Mouse (Mus musculus): Measurements from ENCODE around the gene Phlda1.

Gene Phlda1

DNA sequence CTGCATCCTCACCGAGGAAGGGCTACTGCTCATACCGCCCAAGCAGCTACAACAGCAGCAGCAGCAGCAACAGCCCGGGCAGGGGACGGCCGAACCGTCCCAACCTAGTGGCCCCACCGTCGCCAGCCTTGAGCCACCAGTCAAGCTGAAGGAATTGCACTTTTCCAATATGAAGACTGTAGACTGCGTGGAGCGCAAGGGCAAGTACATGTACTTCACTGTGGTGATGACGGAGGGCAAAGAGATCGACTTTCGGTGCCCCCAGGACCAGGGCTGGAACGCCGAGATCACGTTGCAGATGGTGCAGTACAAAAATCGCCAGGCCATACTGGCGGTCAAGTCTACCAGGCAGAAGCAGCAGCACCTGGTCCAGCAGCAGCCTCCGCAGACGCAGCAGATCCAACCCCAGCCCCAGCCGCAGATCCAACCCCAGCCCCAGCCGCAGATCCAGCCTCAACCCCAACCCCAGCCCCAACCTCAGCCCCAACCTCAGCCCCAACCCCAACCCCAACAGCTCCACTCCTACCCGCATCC, 907 bp downstream of the Phlda1 start:
- DNase-seq, result peak; percentile 28

DNA sequence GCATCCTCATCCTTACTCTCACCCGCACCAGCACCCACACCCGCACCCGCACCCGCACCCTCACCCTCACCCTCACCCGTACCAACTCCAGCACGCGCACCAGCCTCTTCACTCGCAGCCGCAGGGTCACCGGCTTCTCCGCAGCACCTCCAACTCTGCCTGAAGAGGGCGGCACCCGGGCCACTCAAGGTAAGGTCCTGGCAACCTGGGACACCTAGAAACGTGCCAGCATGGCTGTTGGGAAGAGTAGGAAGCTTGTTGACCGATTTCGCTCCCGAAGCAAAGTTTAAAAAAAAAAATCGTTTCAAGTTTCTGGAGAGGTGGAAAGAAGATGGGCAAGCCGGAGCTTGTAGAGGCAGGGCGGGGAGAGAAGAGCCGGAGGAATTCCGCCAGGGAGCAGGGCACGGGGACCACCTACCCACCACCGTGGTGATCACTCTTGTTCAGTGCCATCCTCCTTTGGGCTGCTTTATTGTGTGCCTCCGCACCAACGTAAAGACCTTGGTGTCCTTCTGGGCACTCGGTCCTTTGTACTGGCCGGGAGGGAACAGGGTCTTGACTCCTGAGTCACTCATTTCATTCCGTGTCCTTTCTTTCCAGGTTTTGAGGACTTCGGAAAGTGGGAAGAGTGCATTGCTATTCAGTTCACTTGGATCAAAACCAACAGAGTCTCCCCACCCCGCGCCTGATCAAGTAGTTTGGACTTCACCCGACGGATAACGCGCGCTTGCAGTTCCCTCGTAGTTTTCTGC, 1.6 kb downstream of the Phlda1 start:
- DNase-seq, result peak; percentile 85

DNA sequence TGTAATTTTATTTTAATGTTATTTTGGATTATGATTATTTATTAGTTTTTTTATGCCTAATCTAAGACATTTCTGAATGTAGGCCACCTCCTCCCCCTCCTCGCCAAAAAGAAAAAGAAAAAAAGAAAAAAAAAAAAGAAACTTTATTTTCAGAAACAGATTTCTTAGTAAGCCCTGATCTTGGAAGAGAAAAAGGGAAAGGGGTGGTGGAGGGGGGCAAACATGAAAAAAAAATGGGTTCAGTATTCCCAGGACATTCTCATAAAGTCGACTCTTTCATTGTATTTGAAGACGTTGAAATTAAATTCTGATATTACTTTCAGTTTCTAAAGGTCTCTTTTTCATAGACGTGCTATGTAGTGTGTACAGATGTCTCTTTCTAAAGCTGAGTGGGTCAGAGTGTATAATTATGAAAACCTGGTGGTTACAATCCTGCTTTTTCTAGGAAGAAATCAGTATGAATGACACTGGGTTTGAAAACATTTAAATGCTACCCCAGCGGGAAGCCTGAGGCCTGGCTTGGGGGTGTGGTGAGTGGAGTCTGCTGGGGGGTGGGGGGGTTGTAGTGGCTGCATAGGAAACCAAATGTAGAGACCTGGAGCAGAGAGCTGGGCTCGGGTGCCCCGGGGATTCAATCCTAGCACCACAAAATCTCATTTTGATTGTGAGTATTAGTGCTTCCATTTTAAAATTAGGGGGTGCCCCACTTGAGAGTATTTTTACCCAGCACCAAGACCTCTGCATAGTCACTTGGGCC, 2.4 kb downstream of the Phlda1 start:
- DNase-seq, result no peak

DNA sequence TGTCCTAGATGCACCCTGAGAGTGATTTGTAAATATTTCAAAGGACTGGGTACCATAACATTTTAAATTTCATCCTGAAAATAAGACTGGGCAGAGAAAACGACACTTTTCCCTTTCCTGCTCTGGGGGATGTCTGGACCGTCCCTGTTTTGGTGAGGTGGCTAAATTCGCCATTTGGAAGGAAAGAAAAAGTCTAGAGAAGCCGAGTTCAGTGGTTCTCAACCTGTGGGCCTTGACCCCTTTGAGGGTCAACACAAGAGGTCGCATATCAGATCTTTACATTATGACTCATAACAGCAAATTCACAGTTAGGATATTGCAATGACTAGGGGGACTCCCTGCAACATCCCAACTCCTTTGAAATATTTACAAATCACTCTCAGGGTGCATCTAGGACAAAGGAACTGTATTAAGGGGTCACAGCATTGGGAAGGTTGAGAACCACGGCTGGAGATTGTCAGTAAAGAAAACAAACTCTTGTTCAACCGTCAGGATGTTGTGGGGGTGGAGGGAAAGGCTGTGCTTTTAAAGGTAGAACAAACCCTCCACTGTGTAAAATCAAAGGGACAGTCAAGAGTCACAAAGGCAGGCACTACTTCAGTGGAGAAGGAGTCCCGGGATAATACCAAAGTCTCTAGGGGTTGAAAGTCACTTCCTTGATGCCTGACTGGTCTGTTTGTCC, 3.2 kb downstream of the Phlda1 start:
- DNase-seq, result no peak

DNA sequence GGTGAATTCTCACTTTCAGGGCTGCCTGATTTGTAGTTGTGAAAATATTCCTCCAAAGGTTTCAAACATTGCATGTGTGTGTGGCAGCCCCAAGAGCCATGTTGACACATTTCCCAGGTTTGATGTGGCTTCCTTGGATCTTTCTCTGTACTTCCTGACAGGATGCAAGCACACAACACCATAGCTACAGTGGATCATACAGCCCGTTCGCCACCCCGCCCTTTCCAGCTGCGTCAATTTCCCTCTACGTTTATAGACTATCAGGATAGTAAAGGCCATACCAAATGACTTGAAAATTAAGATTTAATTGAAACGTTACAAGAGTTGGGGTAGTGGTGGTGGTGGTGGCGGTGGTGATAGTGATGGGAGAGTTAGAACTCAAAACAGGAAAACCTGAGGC, 3.9 kb downstream of the Phlda1 start:
- DNase-seq, result no peak

DNA sequence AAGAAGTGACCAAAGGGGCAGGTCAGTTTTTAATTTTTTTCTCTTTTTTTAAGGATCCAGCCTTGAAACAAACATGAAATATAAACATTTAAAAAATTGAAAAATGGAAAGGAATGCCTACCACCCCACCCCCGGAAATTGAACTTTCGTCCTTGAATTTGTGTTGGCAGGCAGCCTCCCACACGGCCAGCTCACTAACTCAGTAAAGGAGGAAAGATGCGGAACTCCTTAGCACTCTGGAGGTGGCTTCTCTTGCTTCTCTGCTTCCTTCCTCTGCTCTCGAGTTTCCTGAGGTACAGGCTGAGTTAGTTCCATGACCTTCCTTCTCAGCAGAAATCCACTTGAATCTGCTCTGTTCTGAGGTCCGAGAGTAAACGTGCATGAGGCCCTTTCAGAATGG, 4.7 kb downstream of the Phlda1 start:
- no peak for DNase-seq

DNA sequence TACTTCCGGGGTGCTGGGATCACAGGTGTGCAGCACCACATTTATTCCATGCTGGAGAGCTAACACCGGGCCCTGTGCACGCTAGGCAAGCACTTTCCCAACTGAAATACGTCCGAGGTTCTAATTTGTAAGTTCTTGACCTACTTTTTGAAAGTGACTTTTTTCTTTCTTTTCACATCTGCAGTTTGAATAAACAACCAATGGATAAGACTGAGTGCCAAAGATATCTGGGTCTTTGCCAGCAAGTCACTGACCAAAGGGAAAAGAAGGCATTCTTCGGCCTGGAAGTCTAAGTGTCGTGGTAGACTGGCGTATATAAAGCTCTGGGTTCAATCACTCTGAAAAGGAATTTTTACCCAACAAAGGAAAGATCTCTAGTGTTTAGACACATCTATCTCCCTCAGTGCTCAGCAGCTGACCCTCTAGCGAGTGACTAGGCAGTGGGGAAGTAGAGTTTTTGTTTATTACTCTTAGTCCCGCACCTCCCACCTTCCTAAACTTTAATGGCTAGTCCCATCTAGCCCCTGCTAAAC, 6.0 kb downstream of the Phlda1 start:
- DNase-seq, result peak; percentile 65

DNA sequence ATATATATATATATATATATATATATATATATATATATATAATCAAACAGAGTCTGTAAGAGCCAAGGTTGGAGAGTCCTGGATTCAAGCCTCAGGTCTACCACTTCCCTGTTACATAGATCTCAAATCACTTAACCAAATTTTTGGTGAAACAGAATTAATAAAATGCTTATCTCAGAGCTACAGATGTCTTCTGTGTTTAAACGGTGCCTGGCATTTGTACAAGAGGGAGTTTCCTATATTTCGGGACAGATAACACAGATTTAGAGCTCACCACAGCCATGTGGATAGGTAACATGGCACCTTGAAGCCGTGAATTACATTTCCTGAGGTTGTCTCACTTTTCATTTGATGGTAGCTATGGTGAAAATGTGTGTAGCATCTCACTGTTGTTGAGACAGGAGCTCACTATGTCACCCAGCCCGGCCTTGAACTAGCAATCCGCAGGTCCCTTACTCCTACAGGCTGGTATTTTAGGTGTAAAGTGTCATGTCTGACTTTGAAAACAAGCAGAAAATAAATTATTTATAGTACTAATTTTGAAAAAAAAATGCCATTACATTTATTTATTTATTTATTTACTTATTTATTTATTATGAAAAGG, 8.3 kb downstream of the Phlda1 start:
- no peak for DNase-seq

DNA sequence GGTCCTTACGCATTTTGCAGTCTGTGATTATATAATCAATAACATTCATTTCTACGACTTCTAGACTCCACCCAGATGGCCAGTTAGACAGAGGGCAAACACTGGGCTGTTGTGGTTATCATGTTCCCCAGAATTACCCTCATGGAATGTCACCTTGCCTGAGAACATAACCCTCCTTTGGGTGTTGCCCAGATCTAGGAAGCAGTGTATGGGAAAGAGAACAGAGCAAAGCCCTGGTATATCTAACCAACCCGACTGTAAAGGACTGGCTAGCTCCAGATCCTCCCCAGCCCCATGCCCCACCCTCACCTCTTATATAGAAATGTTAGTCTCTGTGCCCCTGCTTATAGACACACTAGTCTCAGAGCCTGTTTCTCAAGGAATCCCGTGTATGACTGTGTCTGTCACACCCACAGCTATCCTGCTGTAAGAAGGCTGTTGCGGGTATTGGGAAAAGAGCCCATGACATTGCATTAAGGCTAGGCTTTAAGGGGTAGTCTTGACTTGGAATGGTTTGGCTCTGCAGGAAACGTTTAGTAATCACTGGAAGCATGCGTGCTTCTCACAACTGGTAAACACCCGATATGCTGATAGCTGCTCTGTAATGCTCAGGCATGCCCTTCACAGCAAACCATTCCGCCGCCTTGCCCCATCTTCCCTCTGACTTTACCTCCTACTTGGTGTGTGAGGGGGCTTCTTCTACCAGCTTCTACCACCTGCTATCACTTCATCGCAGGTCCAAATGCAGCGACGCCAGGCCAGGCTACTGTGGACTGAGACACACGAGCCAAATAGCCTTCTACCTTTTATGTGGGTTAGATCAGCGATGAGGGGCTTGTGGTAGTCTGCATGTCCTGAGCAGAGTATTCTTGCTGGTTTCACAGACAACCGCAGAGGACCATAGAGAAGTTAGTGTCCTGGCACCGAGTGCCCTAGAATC, 9.3 kb downstream of the Phlda1 start:
- no peak for DNase-seq

DNA sequence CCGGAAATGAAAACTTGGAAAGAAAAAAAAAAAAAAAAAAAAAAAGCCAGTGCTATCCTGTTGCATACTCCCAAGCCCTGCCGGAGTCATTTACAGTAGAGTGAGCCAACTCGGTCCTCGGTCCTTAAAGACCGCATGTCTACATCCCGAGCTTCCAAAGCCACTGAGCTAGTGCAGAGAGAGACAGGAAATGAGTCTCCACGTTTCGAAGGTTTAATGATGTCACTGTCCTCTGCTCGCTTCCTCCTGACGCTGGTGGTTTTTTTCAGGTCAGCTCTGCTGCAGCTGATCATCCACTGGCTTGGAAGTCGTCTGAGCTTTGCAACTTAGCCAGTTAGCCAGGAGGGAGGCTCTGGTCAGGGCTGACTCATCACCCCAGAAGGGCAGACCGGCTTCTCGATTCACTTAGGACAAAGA, 10.1 kb downstream of the Phlda1 start:
- peak; percentile 66 for DNase-seq

DNA sequence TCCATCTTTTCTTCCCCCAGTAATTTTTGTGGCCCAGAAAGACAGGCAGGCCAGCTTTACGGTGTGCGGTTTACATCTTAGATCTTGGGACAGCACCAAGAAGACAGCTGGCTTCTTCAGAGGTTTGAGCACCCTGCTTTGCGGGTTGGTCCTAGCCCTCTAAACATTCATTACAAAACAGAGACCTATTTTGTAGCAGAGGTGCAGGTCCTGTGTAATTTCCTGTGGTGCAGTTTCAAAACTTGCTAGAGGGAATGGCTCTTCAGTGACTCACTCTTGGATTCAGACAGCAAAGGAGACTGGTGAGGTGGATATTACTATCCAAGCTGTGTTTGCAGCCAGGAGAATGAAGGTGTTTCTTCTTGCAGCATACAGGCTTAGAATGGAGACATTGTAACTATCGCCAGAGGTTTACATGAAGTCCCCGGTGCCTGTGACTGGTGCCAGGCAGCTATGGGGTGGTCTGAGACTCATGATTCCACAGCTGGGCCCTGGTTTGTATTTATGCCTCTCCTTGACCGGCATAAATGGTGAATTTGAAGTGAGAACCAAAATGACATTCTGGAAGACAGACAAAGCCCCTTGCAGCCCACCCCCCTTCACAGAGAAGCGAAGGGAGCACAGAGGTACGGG, 10.8 kb downstream of the Phlda1 start:
- DNase-seq, result no peak

DNA sequence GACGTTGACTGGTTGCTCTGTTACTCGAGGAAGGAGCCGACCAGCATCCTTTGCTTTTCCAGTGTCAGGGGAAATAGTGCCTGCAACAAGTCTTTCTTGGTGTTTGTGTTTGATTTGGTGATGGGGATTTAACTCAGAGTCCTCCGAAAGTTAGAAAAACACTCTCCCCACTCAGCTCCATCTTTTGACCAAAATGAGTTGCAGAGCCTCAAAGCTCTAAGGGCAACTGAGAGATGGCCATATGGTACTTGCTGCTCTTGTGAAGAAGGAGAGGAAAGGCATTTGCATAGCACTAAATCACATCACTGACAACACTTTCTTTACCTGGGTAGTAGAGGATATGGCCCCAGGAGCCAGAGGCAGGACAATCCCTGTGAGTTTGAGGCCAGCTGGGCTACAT, 12.3 kb downstream of the Phlda1 start:
- DNase-seq, result no peak

DNA sequence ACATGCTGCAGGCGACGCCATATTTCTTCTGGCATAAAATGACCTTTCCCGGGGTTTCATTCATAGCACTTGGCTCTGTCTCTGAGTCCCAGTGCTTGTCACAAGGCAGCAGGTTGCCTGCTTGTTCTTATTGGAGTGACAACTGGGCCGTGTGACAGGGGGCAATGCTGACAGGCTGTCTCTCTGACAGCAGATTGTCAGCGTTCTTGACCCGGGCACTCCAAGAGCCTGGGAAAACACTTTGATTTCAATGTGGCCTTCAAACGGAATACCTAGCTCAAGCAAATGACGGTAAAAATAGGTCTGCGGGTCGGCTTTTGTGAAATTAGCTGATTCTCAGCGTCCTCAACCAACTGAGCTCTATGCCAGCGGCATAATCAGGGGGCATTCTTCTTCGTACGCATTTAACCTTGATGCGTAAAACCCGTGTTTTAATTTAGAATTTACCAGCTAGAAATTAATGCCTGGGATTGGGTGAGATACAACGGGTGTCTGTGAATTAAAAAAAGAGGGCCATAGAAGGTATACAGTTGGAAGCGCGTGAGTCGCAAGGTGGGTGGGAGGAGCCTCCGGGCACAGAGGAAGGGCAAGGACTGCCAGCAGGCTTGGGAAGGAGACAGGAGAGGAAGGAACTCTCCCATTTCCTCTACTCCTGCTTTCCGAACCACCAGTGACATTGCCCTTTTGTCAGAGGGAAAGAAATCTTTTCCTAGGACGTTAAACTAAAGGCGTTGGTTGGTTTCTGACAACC, 13.7 kb downstream of the Phlda1 start:
- peak; percentile 59 for DNase-seq

DNA sequence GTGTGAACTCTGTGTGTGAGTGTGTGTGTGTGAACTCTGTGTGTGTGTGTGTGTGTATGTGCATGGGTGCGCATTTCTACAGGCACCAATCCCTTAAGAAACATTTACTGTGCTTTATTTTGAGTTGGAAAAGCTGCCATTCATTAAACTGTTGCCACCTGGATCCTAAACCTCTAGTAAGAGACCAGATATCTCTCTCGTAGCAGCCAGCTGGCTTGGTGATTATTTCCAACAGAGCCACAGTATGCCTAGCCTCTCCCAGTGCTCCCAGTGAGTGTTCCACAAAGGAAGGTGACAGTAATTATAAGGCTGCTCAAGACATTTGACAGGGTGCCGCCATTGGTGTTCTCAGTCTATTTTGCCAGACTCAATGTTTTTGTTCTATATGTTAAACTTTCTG, 14.5 kb downstream of the Phlda1 start:
- no peak for DNase-seq

DNA sequence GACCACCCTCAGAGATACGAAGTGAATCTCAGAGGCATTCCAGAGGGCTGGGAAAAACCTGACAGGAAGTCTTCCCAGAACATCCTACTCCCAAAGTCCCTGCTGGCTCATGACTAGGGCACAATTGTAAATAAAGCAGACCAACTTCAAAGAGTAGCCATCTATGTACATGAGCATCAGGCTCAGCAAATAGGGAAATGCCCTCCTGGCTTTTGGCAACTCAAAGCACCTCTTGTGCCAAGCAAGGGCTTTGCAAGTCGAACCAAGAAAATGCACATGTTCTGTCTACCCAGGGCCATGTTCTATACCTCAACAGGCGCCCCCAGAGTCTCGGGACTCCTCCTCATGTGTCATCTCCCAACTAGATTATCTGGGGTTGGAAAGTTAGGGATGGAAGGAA, 15.6 kb downstream of the Phlda1 start:
- DNase-seq, result peak; percentile 40

DNA sequence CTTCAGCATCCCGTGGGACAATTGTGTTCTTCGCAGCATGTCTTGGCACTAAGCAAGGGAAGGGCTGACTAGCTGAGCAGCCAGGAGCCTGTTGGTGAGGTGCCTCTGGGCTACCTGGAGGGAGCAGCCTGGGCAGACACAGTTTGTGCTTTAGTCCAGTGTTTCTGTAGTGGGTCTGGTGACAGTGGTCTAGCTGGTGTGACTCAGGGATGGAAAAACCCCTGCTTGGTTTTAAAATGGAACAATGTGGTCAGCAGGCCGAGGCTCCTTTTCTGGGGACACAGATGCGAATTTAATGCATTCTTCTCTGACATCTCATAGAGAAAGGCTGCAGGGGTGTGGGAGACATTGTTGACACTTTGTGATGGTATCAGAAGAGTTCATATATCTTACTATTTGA, 16.1 kb downstream of the Phlda1 start:
- no peak for DNase-seq

DNA sequence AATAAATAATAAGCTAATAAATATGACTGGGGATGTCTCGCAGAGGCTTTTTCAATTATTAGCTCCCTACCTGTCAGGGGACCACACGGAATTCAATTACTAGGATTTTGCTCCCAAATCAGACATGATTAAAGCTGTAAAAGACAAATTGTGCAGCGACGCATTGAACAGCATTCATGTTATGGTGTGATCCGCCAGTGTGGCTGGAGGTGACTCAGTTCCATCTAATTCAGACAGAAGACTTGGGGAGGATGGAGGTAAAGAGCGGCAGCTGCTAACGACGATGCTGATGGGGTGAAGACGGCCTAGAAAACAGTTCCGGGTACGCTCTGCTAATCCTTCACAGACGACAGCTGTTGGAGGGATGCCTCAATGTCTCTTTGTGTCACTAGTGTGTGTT, 17.8 kb downstream of the Phlda1 start:
- DNase-seq, result no peak

DNA sequence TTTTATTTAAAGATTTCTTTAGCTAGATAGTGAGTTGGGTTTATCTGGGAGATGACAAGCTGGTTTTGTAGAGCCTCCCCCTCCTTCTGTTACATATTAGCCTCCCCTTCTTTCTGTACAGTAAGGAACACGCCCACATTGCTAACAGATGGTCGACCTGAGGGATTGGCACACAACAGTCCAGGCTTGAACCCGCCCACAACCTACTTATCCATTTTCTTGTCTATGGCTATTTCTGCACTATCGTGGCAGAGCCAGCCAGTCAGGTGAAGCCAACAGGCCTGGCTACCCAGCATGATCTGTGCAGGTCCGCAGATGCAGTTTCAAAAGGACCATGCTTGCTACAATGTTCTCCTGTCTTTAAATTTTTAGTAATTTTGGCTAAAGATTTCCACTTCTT, 21.0 kb downstream of the Phlda1 start:
- DNase-seq, result no peak

DNA sequence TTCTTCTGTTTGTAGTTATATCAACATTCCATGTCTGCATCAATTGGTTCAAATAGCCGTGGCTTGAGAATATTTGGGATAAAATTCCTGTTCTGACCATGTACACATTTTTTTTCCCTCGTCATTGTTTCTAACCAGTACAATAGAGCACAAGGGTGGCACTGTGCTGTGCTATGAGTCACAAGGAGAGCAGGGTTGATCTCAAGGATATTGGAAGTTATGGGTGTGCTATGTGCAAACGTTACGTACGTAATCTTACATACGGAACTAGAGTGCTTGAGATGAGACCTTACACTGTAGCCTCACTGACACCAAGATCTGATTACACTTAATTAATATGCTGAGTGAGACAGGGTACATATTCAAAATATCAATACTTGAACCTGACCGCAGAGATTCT, 21.5 kb downstream of the Phlda1 start:
- no peak for DNase-seq

DNA sequence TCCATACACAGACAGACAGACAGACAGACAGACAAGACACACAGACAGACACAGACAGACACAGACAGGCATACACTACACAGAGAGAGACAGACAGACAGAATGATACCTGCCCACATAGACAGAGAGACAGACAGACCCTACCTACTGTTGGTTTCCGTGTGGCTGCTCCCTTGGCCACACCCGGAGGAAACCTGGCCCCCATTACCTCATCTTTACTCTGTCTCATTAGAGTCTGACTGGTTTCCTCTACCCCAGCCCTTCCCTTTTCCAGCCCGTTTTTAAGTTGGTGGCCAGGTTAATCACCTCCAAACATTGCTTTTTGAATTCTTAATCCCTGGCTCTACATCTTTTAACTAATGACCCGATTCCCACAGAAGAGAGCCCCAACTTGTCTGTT, 22.2 kb downstream of the Phlda1 start:
- DNase-seq, result no peak

DNA sequence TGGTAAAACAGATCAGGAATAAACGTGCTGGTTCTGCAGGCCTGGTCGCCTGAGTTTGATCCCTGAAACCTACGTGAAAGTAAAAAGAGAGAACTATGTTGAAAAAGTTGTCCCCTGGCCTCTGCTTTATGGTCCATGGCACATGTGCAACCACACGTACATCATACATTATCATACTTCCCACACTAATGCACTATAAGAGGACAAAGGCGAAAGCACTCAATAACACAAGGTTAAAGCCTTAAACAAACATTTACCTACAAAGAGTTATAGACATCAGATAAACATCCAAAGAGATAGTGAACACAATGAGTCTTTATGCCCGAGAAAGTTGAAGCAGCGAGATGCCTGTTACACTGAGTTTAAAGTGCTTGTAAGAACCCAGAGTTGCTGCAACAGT, 24.3 kb downstream of the Phlda1 start:
- no peak for DNase-seq

Measured in lung, postnatal 36 days (tissue).